Mouse (Mus musculus) adrenal gland, adult 8-10 months (tissue): Measurements from ENCODE around the gene Dgkh. TPM values are rescaled to one million over a fixed set of nuclear protein-coding genes. Genes with fewer than 3 reads are reported as not detected.
"Not testable (repeated sequence)": the region's sequence is repeated elsewhere in the genome, so short reads cannot be mapped to it uniquely, and the experiment has no call there.

Experiments
- DNase-seq: peaks from one replicate; pipeline ENCODE4 v3.0.0; 2022
- total RNA-seq, 4 experiments: library from RNA; stranded (reverse); gene quantifications; 2 replicates each; pipeline ENCODE4 v1.2.4; 2022

Dgkh gene
- total RNA-seq, 4 experiments from 2014 or later = 5.9 to 18.9 (median 10.0) TPM

DNA sequence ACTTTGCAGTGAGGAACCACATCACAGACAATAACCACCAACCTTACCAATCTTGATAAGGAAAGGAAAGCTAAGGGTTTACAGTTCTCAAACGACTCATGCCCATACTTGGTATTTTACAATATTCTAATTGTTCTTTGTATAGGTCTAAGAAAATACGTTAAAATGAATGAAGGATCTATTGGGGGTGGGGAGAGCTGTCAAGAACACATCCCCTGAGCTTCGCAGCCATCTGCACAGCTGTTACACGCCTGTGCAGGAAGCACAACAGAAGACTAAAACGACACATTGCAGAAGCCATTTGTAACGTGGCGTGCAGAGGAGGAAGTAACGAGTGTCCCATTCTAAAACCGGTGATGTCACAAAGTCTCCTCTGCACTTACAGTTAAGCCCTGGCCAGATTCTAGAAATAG, 113.7 kb downstream of the Dgkh start:
- no peak for DNase-seq

DNA sequence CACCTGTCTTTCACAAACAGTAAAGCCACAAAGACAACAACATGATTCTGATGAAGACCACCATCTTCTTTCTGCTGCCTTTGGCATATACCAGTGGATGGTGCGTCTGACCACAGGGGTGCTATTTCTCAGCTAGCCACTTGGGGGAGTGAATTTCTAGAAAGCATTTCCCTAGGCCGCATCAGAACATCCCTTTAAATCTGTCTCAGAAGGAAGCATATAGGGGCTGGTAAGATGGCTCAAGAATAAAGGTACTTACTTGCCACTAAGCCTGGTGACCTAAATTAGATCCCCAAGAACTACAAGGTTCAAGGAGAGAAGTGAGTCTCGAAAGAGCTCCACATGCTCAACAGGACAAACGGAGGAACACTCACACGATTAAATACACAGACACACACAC, 119.0 kb downstream of the Dgkh start:
- no peak for DNase-seq

DNA sequence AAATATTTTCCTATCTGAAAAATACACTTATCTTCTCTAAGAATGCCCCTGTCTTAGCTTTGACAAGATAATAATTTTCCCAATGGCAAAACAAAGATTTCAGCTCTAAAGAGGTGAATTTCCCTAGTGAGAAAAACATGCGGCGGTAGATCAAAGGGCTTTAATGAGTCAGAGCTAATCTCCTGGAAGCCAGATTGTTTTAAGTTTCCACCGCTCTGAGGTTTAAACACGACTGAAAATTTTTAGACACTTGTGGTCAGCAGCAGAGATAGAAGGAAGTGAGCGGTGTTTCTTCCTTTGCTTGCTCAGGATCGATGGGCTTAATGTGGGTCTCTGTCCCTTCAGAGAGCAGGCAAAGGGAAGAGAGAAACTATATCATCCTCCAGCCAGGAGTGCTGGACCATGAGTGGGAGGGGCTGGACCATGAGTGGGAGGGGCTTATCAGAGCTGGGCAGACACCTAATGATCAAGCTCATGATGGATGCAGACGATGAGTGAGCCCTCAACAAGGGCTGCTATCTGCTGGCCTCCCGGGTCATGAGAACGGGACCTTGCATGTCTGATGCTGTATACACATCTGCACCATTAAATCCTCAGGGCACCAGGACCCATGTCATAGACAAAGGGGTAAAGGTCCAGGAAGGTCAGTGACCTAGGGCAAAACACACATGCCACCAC, 120.3 kb downstream of the Dgkh start:
- DNase-seq = no peak

DNA sequence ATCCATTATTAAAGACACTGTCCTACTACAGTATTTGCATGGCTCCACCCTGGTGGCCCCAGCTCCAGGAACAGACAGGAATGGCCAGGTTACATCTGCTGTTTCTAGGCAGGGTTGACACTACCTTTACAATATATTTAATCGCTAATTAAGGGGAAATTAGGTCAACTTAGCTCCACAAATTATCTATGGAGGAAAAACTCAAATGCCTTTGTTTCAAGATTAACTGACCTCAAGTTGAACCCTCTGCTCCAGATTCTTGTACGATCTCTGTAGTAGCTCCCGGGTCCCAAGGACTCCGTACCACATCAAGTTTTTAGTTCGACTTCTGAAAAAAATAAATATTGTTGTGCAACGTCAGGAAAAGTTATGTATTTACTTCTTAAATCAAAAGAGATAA, 137.7 kb downstream of the Dgkh start:
- DNase-seq = no peak

DNA sequence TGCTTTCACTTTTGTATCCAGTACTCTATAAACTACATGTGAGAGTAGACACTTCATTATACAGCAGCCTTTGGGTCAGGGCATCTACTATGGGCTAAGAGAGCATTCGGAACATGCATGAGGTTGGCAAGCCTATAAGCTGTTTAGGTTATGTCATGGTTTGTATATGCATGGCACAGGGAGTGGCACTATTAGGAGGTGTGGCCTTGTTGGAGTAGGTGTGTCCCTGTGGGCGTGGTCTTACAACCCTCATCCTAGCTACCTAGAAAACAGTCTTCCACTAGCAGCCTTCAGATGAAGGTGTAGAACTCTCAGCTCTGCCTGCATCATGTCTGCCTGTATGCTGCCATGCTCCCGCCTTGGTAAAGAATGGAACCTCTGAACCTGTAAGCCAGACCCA, 139.6 kb downstream of the Dgkh start:
- DNase-seq = no peak

DNA sequence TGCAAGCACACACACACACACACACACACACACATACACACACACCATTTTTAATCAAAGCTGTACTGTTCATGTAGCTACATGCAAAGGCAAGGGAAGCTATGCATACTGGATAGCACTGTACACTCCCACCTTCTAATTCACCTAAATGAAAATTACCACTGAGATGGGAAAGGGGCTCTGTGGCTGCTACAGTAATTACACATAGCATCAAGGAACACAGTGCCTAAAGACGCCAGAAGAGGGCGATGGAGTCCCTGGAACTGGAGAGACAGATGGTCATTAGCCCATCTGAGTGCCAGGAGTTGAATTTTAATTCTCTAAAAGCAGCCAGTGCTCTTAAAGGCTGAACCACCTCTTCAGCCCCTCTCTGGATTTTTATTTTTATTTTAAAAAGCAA, 142.2 kb downstream of the Dgkh start:
- DNase-seq = no peak

DNA sequence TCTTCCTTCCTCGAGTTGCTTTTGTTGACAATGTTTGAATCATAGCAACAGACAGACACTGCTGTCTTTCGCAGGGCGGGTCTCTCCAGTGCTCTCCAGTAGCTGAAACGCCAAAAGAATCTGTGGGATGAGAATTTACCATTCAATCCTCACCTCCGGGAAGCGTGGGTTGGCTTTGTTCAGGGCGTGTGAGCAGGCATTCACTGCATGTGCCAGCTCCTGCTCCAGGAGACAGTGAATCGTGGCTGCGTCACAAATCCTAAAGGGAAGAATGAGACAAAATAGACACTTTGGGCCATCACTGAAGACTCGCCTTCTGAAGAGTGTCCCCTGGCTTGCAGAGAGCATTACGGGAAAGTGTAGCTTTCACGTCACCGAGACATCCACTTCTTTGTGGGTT, 148.4 kb downstream of the Dgkh start:
- no peak for DNase-seq

DNA sequence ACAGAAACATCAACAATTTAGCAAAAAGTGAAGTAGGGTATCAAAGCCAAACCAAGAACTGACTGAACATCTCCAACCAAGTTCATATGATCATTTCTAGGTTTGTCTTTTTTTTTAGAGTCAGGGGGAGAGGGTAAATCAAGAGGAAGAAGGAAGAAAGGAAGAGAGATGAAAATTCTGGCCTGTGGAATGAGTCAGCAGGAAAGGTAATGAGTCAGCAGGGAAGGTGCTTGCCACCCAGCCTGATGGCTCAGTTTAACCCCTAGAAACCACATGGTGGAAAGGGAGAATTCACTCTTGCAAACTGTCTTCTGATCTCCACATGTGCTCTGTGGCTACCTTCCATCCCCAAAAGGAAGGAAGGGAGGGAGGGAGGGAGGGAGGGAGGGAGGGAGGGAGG, 149.4 kb downstream of the Dgkh start:
- no peak for DNase-seq

DNA sequence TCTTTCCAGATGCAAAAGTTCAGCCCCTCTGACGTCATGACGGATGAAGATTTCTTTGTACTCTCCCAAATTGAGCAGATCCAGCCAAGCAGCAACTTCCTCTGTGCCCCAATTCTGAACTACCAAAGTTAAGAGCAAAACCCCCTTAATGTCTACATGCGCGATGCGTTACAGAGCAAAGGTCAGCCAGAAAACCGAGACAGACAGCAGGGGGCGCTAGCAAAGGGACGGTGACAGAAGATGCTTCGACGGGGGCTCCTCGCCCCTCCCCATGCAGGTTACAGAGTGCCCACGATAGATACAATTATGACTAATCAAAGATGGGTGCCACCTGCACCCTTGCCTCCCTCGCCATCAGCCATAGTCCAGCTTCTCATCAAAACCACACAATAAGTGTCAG, 156.7 kb downstream of the Dgkh start:
- DNase-seq = no peak

DNA sequence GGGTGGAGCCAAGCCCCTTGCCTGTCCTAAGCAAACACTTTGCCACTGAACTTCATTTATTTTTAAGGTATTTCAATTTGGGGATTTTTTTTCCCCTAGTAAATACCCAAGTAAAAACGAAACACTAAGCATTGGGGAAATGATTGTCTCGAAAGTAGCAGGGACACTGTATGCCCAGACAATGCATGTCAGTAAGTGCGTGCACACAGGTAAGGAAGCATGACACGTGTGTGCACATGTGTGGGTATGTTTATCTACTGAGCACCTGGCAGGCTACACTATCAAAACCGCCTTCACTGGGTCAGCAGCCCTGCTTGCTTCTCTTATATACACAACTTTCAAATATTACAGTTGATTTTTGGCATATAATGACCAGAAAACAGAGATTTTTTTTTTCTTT, 164.2 kb downstream of the Dgkh start:
- DNase-seq = no peak

DNA sequence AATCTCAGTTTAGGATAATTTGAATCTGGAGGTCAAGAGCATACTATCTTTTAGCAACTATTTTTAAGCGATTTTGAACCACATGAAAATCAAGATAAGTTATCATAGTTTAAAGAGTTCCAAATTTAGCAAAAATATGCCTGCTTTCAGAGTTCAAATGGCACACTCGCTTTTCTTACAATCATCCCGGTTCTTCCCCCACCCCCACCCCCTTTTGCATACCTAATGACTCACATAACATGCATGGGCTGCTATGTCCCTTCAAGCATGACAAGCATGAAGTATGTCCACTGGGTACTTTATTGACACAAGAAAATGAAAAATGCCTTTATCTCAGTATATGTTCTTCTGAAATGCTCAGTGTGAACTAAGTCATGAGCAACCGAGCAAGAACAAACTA, 166.1 kb downstream of the Dgkh start:
- no peak for DNase-seq

DNA sequence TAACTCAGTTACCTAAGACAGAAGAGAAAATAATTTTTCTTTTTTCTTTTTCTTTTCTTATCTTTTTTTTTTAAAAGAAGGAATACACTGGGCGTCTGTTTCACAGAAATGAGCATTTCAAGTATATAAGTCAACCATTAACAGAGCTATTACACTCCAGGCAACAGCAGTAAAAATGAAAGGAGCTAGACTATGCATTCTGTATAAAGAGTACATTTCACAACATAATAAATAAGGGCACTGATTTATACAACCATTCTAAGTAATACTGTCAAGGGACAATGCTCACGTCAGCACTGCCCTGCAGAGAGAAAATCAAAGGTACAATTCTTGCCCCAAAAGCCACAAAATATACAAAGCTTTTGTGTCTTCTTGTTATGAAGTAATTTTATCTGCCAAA, 168.3 kb downstream of the Dgkh start:
- DNase-seq = no peak

DNA sequence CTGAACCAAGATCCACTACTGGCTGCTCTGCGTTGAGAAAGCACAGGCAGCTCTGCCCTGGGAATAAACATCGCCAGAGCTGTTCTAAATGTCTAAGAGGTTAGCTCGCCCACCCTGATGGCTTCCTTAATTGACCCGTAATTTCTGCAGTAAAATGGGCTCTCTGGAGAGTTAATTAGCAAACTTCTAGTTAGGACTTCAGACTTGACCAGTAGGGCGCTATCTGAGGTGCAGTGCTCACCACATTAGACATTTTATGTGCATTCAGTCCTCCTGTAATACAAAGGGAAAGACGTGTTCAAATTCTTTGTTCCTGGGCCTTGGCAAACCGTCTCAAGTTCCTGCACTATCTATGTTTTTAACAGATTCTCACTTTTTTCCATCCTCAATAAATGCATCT, 169.4 kb downstream of the Dgkh start:
- no peak for DNase-seq

DNA sequence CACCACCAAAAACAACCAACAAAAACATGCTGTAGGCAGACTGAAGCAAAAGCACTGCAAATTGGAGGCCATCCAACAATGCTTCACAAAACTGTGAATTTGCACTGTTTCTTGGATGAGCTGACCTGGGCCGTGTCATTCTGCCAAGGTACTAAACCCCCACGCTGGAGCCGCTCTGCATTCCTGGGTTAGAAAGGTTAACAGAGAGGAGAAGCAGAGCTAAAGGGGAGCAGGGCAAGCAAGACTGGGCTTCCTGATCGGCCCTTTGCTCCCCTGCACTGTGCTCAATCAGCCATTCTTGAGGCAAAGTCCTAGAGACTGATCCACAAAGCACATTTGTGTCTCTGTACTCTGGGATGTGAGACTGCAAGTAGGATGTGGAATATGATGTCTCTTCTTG, 170.5 kb downstream of the Dgkh start:
- DNase-seq = no peak

DNA sequence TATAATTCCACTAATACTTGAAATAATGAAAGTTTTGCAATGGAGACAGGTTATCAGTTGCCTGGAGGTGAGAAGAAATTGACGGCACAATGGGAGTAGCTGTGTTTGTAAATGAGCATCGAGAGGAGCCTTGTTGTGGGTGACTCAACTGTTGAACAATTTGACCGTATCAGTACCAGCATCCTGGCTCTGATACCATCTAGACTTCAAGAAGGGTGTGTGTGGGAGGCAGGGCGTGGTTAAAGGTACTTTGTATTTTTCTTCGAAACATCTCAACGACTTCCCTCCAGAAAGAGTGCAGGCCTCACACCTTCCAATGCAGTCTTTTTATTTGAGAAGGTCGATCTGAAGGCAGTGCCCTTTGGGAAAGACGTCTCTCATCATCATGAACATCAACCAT, 173.5 kb downstream of the Dgkh start:
- DNase-seq = no peak

DNA sequence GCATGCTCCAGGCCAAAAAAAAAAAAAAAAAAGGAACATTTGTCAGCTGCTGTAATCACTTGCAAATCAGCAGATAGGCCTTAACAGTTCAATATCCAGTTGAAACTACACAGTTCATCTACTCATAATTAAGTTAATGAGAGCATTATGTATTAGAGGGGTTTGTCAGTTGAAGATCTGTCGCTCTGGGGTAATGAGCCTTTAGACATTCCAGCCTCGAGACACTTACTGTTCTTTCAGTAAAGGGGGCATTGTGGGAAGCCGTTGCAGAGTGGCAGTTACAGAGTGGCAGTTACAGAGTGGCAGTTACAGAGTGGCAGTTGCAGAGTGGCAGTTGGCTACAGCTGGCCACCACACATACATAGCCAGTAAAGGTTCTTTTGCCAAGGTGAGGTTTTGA, 177.7 kb downstream of the Dgkh start:
- not testable (repeated sequence) for DNase-seq

DNA sequence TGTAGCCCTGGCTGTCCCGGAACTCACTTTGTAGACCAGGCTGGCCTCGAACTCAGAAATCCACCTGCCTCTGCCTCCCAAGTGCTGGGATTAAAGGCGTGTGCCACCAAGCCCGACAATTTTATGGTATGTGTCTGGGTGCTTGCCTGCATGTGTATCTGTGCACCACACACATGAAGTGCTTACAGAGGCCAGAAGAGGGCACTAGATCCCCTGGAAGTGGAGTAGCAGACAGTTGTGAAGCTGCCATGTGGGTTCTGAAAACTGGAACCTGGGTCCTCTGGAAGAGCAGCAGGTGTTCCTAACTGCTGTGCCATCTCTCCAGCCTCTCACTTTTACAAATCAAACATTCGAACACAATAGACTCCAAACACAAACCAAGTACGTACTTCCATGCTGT, 178.9 kb downstream of the Dgkh start:
- no peak for DNase-seq

DNA sequence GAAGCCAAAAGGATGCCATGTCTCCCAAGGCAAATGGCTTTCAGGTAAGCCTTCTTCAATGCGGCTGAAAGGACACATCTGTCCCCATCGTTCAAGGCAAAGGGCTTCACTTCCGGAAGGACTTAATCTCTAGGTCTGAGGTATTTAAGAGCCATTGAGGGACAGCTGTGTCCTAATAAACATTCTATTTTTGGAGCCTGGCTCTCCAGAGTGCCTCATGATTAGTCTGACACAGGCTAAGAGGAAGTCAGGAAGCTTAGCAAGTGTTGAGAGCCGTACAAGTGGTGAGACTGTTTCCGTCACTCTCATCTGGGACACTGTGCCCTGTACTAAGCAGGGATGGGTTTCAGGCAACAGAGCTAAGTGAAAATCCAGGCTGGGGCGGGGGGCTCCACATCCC, 183.8 kb downstream of the Dgkh start:
- DNase-seq = no peak

DNA sequence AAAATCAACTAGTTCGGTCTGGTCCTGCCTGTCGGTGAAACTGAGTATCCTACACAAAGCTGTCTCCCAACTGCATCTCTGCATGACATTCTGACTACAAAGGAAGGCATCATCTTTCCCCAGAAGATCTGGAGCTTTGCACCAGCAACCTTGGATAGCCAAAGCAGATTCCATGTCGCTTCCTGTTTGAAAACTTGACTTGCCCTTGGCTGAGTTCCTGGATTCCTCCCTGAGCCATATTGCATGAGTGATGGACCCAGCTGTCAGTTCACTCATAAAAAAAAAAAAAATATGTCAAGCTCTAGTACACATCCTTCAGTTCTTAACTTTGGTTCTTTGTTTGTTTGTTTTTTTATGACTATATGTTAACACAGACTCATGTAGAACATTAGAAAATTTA, 191.3 kb downstream of the Dgkh start:
- DNase-seq = peak; percentile 32

DNA sequence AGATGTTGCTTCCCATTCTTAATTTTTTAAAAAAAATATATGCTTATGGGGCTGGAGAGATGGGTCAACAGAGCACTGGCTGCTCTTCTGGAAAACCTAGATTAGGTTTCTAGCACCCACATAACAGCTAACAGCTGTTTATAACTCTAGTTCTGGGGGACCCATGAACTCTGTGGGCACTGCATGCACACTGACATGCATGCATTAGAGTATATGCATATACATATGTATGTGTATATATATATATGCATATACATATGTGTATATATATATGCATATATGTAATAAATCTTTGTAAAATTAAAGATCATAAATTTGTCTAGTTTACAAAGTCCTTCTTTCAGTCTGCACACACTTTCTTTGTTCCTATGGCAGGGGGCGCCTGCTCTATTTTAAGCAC, 192.8 kb downstream of the Dgkh start:
- no peak for DNase-seq

DNA sequence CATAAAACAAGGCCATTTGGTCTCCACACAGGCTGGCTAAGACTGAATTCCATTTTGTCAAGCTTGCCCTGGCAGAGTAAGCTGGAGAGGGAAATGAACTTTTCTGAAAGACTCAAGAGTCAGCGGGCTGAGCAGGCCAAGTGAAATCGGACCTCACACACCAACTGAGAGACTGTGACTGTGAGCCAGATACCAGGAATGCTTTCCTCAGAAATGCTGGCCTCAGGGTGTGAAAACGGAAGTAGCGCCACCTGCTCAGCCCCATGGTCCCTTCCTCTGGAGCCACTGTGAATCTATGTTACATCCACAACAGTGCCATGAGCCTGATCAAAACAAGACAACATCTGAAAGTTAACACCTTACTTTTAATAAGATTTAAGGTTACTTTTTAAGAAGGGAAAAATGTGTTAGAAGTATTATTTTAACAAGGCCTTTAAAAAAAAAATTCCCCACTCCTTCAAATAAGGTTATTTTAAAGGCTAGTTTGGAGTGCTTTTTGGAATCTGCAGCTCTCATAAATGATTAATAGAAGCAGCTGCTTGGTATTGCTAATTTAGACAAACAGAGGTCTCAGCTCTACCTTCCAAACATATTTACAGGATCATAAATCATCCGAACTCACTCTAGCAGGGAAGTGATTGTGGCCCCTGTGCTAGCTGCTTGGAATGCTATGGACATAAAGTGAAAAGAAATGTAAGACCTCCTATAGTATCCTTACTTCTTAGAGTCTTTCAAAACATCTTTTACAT, 193.8 kb downstream of the Dgkh start:
- no peak for DNase-seq

DNA sequence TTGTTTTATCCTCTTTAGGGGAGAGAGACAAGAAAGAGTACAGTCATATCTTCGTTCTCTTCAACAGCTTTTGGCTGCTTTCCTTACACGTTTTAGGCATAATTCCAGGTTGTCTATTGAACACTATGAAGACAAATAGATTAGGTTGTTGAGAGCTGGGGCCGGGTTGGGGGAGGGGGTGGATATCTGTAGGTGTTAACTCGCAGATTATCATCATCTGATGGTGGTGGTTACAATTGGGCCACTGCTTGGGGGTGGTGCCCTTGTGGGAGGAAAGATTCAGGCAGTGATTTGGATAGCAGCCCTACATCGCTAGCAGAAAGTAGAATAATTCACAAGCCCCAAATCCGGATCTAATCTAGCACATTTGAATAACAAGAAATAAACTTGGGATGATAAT, 195.0 kb downstream of the Dgkh start:
- DNase-seq = no peak

DNA sequence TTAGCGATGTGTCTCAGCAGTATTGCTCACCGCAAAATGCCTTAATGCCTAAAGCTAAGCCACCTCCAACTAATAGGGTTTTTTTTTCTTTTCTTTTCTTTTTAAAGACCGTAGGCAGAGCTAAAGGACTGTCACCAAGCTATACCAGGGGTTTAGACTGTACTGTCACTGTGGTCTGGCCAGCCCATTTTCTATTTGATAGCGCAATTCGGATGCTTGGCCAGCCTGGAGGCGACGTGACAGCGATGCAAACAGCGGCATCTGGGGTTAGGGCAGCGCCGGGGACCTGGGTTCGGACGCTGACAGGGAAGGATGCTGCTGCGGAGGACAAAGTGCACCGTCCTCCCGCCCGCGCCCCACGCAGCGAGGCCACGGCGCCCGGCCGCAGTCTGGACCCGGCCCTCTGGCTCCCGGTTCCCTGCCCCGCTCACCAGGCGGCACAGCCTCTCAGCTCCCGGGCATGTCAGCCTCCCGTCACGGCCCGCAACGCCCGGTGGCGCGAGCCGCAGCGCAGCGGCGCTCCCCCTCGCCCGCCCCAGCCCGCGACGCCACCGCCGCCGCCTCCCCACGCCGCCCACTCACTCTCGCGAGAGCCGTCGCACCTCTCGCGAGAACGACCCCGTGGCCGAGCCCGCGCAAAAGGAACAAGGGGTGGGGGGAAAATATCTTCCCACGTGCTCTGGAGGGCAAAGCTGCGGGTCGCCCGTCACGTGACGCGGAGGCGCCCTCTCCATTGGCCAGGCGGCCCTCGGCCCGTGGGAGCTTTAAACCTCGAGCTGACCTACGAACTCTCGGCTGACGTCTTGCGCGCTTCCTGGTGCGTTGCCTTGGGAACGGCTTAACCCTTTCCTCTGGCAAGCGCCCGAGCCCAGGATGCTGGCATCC, 196.1 kb downstream of the Dgkh start, which contains the start of gene Akap11:
Gene Akap11 (minus strand): TSS at position 528 of the 885 bp plus-strand sequence.
- DNase-seq = peak; percentile 96
